Mouse (Mus musculus) thymus, adult 2 months (tissue): ENCODE measurements around the gene Scn1a.

ENCODE experiments used
- CTCF ChIP-seq: fragments of 200-500 bp; IDR thresholded peaks from 2 replicates; pipeline ENCODE4 v1.5.1; 2012; ENCODE audit warnings: mild to moderate bottlenecking, control low read depth, low read length, moderate library complexity, borderline replicate concordance; ENCODE audit not compliant: control insufficient read depth, poor library complexity, insufficient read depth; ENCODE audit errors: extremely low read depth
- POLR2A ChIP-seq: fragments of 200-500 bp; IDR thresholded peaks from 2 replicates; pipeline ENCODE4 v1.6.1; 2012; ENCODE audit warnings: mild to moderate bottlenecking, low read length, control low read depth, moderate library complexity; ENCODE audit not compliant: control insufficient read depth, poor library complexity, insufficient read depth; ENCODE audit errors: extremely low read depth

DNA sequence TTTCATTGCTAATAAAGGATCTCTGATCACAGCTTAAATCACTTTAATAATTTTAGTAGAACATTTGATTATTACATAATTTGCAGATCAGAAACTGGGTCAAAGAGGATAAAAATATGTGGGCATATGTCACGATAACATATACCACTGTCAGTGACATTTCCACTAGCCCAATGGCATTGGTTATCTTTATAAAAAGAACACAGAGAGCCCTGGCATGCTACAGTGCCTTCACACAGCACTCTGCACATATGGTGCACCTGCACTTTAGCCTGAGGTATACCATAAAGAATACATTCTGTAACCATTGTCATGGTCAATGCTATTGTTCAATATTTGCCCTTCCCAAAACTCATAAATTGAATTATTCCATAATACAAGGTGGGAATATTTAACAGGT is 94.0 kb downstream of the Scn1a start:
- TF ChIP-seq CTCF (no peak), POLR2A (no peak)
